Mouse (Mus musculus): ENCODE results near the gene Ing5.
"Not testable (repeated sequence)": the region's sequence is repeated elsewhere in the genome, so short reads cannot be mapped to it uniquely, and the experiment has no call there.

Ing5 gene

DNA sequence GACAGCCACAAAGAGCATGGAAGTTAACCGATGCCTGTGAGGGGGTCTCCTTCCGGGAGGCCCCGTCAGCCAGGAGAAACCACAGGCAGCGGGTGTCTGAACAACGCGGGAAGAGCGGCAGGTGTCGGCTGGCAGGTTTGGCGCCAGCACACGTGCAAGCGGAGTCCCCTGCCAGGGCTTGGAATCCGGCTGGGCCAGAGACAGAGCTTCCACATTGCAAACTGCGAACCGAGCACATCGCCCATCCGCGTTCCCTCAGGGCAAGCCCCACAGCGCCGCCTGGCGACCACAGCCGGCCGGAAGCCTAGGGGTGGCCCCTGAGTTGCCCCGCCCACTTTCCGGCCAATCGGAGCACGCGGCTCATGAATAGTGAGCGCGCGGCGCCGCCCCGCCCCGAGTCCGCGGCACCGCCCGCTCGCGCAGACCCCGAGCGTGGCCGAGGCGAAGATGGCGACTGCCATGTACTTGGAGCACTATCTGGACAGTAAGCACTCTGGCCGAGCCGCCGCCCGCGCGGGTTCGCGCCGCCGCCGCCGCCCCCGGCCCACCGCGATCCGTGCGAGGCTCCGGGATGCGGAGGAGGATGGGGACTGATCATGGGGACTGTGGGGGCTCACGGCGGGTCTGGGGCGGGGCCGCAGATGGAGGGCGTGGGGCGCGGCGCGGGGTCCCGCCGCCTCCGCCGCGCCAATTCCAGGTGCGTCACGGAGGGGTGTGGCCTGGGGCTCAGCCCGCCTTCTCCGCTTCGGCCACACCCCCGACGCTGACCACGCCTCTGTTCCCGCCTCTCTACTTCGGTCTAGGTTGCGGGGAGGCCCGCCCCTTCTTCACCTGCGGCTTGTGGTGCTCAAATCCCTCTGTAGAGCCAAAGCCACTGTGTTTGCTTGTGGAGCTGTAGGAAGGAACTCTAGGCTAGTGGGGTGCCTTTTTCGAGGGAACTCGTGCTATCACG, at the start of gene Ing5:
Ing5 (plus strand) TSS at position 410 of the 952 bp plus-strand sequence.
- peak; percentile 99 for DNase-seq (ENCODE audit: low spot score)

- peak; percentile 59 for DNase-seq (ENCODE audit: low spot score)
Measured at GRCm38 (mm10) chr1:93754573-93755290, 49.0 kb upstream of the Ing5 start, which contains the start of gene Thap4. Thap4 (minus strand) TSS chr1:93754864.

DNA sequence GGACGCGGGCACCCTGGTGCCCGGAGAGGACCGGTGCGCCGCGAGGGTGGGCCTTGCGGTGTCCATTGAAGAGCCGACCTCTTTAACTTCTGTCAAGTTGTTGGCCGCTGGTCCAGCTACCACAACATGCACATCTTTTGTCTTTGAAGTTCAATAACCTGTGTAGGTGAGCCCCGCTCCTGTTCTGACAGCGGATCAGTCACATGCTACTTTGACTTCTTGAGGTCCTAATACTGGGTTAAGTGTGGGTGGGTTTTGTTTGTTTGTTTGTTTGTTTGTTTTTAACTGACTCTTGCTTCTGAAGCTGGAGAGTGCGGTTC, 48.5 kb upstream of the Ing5 start:
- no peak for DNase-seq (ENCODE audit: low spot score)

- no peak for DNase-seq (ENCODE audit: low spot score)
Measured at GRCm38 (mm10) chr1:93755618-93756017, 48.1 kb upstream of the Ing5 start.

- DNase-seq (ENCODE audit: low spot score): no peak
Measured at GRCm38 (mm10) chr1:93756154-93756553, 47.6 kb upstream of the Ing5 start.

- DNase-seq (ENCODE audit: low spot score): no peak
Measured at GRCm38 (mm10) chr1:93760076-93760475, 43.7 kb upstream of the Ing5 start.

GRCm38 (mm10) chr1:93763531-93763930, 40.2 kb upstream of the Ing5 start:
- not testable (repeated sequence) for DNase-seq (ENCODE audit: low spot score)

DNA sequence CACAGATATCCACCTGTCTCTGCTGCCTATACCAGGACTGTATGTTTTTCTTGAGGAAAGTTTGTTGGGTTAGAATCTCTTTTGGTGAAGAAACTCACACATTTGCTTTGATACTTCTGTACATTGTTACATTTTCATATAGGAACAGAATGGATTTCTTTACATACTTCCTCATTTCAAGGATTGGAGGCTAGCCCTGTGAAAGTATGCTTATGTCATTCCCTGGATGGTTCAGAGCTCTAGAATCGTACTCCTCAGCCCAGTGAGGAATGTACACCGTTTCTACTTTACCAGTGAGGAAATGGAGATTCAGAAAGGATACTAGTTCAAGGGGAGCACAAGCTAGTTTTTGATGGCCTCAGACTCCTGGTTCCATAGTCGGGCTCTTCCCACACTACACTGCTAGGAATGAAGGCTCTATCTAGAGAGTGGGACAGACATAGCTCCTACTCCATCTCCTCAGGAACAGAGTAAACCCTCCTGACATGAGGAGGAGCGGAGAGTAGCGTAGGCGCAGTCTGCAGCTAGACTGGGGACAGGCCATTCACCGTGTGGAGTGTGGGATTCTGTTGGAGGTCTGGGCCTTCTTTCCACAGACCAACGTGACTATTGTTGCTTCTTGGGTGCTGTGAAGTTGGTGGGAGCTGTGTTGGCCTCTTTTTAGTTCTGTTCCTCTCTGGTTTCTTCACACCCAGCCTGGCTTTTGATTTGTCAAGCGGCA, 38.7 kb upstream of the Ing5 start:
- DNase-seq (ENCODE audit: low spot score): no peak

GRCm38 (mm10) chr1:93767600-93767999, 36.2 kb upstream of the Ing5 start:
- DNase-seq (ENCODE audit: low spot score): no peak

GRCm38 (mm10) chr1:93769901-93770300, 33.9 kb upstream of the Ing5 start:
- DNase-seq (ENCODE audit: low spot score): no peak

GRCm38 (mm10) chr1:93776686-93777085, 27.1 kb upstream of the Ing5 start:
- no peak for DNase-seq (ENCODE audit: low spot score)

GRCm38 (mm10) chr1:93786912-93787311, 16.9 kb upstream of the Ing5 start:
- DNase-seq (ENCODE audit: low spot score): no peak

GRCm38 (mm10) chr1:93794526-93794925, 9.2 kb upstream of the Ing5 start:
- DNase-seq (ENCODE audit: low spot score): no peak

DNA sequence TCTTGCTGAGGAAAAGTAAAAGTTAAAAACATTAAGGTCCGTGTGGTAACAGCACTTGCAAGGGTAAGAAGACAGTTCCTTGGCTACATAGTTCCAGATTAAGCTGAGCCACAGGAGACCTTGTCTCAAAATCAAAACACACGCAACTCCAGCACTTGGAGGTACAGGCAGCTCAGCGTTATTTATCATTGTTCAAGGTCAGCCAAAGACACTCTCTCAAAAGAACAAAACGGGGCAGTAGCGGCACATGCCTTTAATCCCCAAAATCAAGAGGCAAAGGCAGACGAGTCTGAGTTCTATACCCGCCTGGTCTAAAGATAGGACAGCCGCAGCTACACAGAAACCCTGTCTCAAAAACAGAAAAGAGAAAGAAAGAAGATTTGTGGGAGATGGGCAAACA, 7.9 kb upstream of the Ing5 start:
- no peak for DNase-seq (ENCODE audit: low spot score)

DNA sequence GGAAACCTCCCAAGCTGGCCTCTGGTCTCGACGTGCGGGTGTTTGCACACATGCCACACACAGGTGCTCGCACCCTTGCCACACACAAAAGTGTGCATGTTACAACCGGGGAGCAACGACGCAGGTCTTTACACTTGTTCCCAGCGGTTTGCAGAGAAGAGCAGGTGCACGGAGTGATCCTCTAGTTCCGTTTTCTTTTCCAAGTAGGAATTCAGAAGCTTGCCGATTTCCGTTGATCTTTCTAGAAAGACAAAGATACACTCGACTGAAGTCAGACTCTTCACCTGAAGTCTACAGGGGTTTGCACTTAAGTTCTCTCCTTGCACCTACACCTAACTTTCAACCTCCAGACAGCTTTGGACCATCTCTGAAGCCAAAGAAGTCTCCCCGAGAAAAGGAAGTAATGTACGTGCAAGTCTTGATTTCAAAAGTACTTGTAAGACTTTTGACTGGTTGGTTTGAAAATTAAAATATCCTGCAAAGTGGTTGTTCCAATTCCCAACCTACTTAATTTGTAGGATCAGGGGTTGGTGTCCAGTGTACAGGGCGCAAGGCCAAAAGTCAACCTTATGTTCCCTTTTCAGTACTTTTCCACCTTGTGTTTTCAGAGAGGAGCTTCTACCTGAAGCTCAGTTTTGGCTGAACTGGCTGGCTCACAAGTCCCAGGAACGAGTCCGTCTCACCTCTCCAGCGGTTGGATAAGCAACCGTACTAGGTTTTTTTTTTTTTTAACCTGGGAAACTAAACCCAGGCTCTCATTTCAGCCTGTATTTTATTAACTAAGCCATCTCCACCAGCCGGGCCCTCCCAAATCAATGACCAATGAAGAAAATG, 2.9 kb upstream of the Ing5 start:
- no peak for DNase-seq (ENCODE audit: low spot score)

GRCm38 (mm10) chr1:93801741-93802238, 2.0 kb upstream of the Ing5 start, which contains the start of gene Dtymk:
Dtymk (minus strand) TSS chr1:93801934.
- DNase-seq (ENCODE audit: low spot score): peak; percentile 68

- no peak for DNase-seq (ENCODE audit: low spot score)
Measured at GRCm38 (mm10) chr1:93802771-93803170, 994 bp upstream of the Ing5 start.

DNA sequence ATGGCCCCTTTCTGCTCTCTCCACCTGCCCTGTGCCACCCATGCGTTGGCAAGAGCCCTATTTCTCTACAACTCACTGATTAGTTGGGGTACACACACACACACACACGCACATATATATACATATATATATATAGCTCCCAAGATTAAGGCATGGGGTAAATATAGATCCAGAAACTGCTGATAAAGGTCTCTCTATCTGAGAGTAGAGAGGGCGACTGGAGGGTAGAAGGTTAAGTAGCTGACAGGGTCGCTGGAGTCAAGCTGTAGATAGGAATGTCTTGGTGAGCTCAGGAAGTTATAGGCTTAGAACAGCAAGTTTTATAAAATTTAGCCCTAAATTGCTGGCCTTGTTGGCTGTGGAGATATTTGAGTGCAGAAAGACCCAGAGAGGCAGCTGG, 1.1 kb downstream of the Ing5 start:
- no peak for DNase-seq (ENCODE audit: low spot score)

GRCm38 (mm10) chr1:93805221-93805951, 1.6 kb downstream of the Ing5 start:
- no peak for DNase-seq (ENCODE audit: low spot score)

DNA sequence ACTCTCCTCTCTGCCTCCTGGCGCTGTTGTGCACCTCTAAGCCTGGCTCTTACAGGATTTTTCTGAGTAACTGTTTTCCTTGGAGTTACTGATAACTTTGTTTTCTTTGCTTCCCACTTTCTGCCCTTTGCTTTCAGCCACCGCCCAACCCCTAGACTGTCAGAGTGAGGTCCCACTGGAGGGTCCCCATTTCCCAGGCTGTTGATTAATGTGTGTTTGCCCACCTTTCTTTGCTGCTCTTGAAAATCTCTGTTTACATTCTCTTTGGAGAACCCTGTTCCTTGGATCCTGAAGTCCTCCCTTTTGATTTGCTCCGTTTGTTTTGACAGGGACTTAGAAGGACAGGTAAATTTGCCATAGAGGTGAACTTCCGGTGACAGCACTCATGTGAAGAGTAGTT, 5.1 kb downstream of the Ing5 start:
- DNase-seq (ENCODE audit: low spot score): no peak

DNA sequence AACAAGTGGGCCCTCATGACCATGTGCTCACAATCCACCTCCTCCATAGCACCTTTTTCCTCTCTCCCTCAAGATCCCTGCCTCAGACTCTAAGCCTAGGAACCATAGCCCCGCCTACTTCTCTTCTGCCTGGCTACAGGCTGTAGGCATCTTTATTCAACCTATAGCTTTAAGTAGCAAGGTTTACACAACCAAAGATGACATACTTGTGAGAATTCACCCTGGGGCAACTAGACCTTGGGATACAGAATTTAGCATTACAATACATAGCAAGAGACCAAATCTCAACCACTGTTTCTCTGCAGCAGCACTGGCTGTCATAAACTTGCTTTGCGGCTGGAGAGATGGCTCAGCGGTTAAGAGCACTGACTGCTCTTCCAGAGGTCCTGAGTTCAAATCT, 6.2 kb downstream of the Ing5 start:
- no peak for DNase-seq (ENCODE audit: low spot score)
